Mouse (Mus musculus): ENCODE measurements around the gene Snx9. TPM values are rescaled to one million over a fixed set of nuclear protein-coding genes. Genes with fewer than 3 reads are reported as not detected.

The Snx9 gene
- polyA plus RNA-seq, 1 experiment from 2014 or later = 8.1 TPM

- Histone ChIP-seq H3K36me3 (no peaks in the 10 kb centered on the region), H3K4me1 (peaks cover 16% of the 10 kb centered on the region), H3K27me3 (replicated peaks) (no peaks in the 10 kb centered on the region), H3K9me3 (replicated peaks) (no peaks in the 10 kb centered on the region), H3K27ac (replicated peaks) (peak overlapping the region; percentile 69), H3K4me2 (peak overlapping the region; percentile 64), H3K9ac (replicated peaks) (peak overlapping the region; percentile 24), H3K4me3 (replicated peaks) (peak overlapping the region; percentile 32)
- 7% methylated on average over 18 of the region's 18 CpGs for WGBS
- ATAC-seq (ENCODE audit: low FRiP score) = no peak
Observed at GRCm38 (mm10) chr17:5849421-5849910, 8.3 kb downstream of the Snx9 start.

GRCm38 (mm10) chr17:5850031-5850430 is 8.9 kb downstream of the Snx9 start:
- Histone ChIP-seq H3K4me2 (no peak overlapping the region; the same call in 1 of the 2 replicates), H3K36me3 (no peaks in the 10 kb centered on the region), H3K27me3 (replicated peaks) (no peaks in the 10 kb centered on the region), H3K4me3 (replicated peaks) (no peak overlapping the region), H3K27ac (replicated peaks) (0 out of 2 replicates have a peak overlapping the region, but pooled peaks have one; percentile 69), H3K9me3 (replicated peaks) (no peaks in the 10 kb centered on the region), H3K9ac (replicated peaks) (no peak overlapping the region), H3K4me1 (peaks cover 16% of the 10 kb centered on the region)
- WGBS = 92% methylated on average over 3 of the region's 3 CpGs
- ATAC-seq (ENCODE audit: low FRiP score) = no peak

- no peak for ATAC-seq (ENCODE audit: low FRiP score)
- Histone ChIP-seq H3K27ac (replicated peaks) (no peak overlapping the region), H3K27me3 (replicated peaks) (no peaks in the 10 kb centered on the region), H3K4me1 (peaks cover 16% of the 10 kb centered on the region), H3K4me3 (replicated peaks) (no peak overlapping the region), H3K9me3 (replicated peaks) (no peaks in the 10 kb centered on the region), H3K9ac (replicated peaks) (no peak overlapping the region), H3K36me3 (no peaks in the 10 kb centered on the region), H3K4me2 (no peak overlapping the region)
- WGBS = 92% methylated on average over 3 of the region's 3 CpGs
Observed at GRCm38 (mm10) chr17:5850476-5850875, 9.3 kb downstream of the Snx9 start.

GRCm38 (mm10) chr17:5853936-5854335 is 12.8 kb downstream of the Snx9 start:
- H3K9me3 ChIP-seq (replicated peaks) = no peaks in the 10 kb centered on the region
- H3K4me2 ChIP-seq = no peak overlapping the region
- ATAC-seq (ENCODE audit: low FRiP score) = no peak
- peaks cover 21% of the 10 kb centered on the region for H3K4me1 ChIP-seq
- WGBS = 96% methylated on average over 13 of the region's 13 CpGs
- no peaks in the 10 kb centered on the region for H3K27me3 ChIP-seq (replicated peaks)
- no peak overlapping the region for H3K4me3 ChIP-seq (replicated peaks)
- no peak overlapping the region for H3K9ac ChIP-seq (replicated peaks)
- no peaks in the 10 kb centered on the region for H3K36me3 ChIP-seq
- no peak overlapping the region for H3K27ac ChIP-seq (replicated peaks)

- Histone ChIP-seq H3K9ac (replicated peaks) (no peak overlapping the region), H3K27me3 (replicated peaks) (0 out of 2 replicates have a peak, but pooled peaks cover 8% of the 10 kb centered on the region), H3K4me2 (no peak overlapping the region), H3K4me1 (peaks cover 12% of the 10 kb centered on the region; the same call in 1 of the 2 replicates), H3K4me3 (replicated peaks) (no peak overlapping the region), H3K9me3 (replicated peaks) (no peaks in the 10 kb centered on the region), H3K27ac (replicated peaks) (no peak overlapping the region), H3K36me3 (no peaks in the 10 kb centered on the region)
- no peak for ATAC-seq (ENCODE audit: low FRiP score)
Observed at GRCm38 (mm10) chr17:5855560-5855959, 14.4 kb downstream of the Snx9 start.

- Histone ChIP-seq H3K27me3 (replicated peaks) (0 out of 2 replicates have a peak, but pooled peaks cover 8% of the 10 kb centered on the region), H3K4me3 (replicated peaks) (no peak overlapping the region), H3K9me3 (replicated peaks) (no peaks in the 10 kb centered on the region), H3K4me1 (peaks cover 12% of the 10 kb centered on the region; the same call in 1 of the 2 replicates), H3K9ac (replicated peaks) (no peak overlapping the region), H3K4me2 (no peak overlapping the region), H3K27ac (replicated peaks) (no peak overlapping the region), H3K36me3 (no peaks in the 10 kb centered on the region)
- no peak for ATAC-seq (ENCODE audit: low FRiP score)
- whole genome bisulfite sequencing = 93% methylated on average over 7 of the region's 7 CpGs
Observed at GRCm38 (mm10) chr17:5856426-5856825, 15.3 kb downstream of the Snx9 start.

GRCm38 (mm10) chr17:5857206-5857605 is 16.1 kb downstream of the Snx9 start:
- H3K4me3 ChIP-seq (replicated peaks) = no peak overlapping the region
- H3K4me1 ChIP-seq = peaks cover 14% of the 10 kb centered on the region
- H3K4me2 ChIP-seq = no peak overlapping the region
- ATAC-seq (ENCODE audit: low FRiP score) = no peak
- WGBS = 95% methylated on average over 11 of the region's 11 CpGs
- 0 out of 2 replicates have a peak, but pooled peaks cover 8% of the 10 kb centered on the region for H3K27me3 ChIP-seq (replicated peaks)
- no peak overlapping the region for H3K27ac ChIP-seq (replicated peaks)
- H3K36me3 ChIP-seq = no peaks in the 10 kb centered on the region
- no peak overlapping the region for H3K9ac ChIP-seq (replicated peaks)
- H3K9me3 ChIP-seq (replicated peaks) = no peaks in the 10 kb centered on the region

- H3K4me2 ChIP-seq = no peak overlapping the region
- 0 out of 2 replicates have a peak, but pooled peaks cover 8% of the 10 kb centered on the region for H3K27me3 ChIP-seq (replicated peaks)
- H3K4me1 ChIP-seq = peaks cover 24% of the 10 kb centered on the region
- H3K27ac ChIP-seq (replicated peaks) = no peak overlapping the region
- no peaks in the 10 kb centered on the region for H3K9me3 ChIP-seq (replicated peaks)
- H3K4me3 ChIP-seq (replicated peaks) = no peak overlapping the region
- ATAC-seq (ENCODE audit: low FRiP score) = no peak
- no peaks in the 10 kb centered on the region for H3K36me3 ChIP-seq
- H3K9ac ChIP-seq (replicated peaks) = no peak overlapping the region
- 45% methylated on average over 8 of the region's 8 CpGs for WGBS
Observed at GRCm38 (mm10) chr17:5858209-5858608, 17.1 kb downstream of the Snx9 start.

- peak overlapping the region; percentile 15; the same call in 1 of the 2 replicates for H3K4me2 ChIP-seq
Observed at GRCm38 (mm10) chr17:5862285-5862684, 21.2 kb downstream of the Snx9 start.

GRCm38 (mm10) chr17:5862869-5863268 is 21.7 kb downstream of the Snx9 start:
- H3K9me3 ChIP-seq (replicated peaks) = no peaks in the 10 kb centered on the region
- H3K4me3 ChIP-seq (replicated peaks) = no peak overlapping the region
- H3K27ac ChIP-seq (replicated peaks) = 0 out of 2 replicates have a peak overlapping the region, but pooled peaks have one; percentile 28
- H3K36me3 ChIP-seq = no peaks in the 10 kb centered on the region
- H3K9ac ChIP-seq (replicated peaks) = no peak overlapping the region
- ATAC-seq (ENCODE audit: low FRiP score) = no peak
- 0 out of 2 replicates have a peak, but pooled peaks cover 8% of the 10 kb centered on the region for H3K27me3 ChIP-seq (replicated peaks)
- peaks cover 25% of the 10 kb centered on the region for H3K4me1 ChIP-seq
- no peak overlapping the region for H3K4me2 ChIP-seq
- 9% methylated on average over 4 of the region's 4 CpGs for WGBS

More at GRCm38 (mm10) chr17:5862285-5862684, 21.2 kb downstream of the Snx9 start:
- H3K4me1 ChIP-seq = peaks cover 25% of the 10 kb centered on the region
- WGBS = 4% methylated on average over 6 of the region's 6 CpGs
- no peaks in the 10 kb centered on the region for H3K9me3 ChIP-seq (replicated peaks)
- H3K4me3 ChIP-seq (replicated peaks) = no peak overlapping the region
- no peaks in the 10 kb centered on the region for H3K36me3 ChIP-seq
- no peak overlapping the region for H3K9ac ChIP-seq (replicated peaks)
- ATAC-seq (ENCODE audit: low FRiP score) = peak; percentile 47; the same call in 1 of the 2 replicates
- 0 out of 2 replicates have a peak, but pooled peaks cover 8% of the 10 kb centered on the region for H3K27me3 ChIP-seq (replicated peaks)
- peak overlapping the region; percentile 37; the same call in 1 of the 2 replicates for H3K27ac ChIP-seq (replicated peaks)

GRCm38 (mm10) chr17:5863745-5864144 is 22.6 kb downstream of the Snx9 start:
- 96% methylated on average over 5 of the region's 5 CpGs for WGBS
- ATAC-seq (ENCODE audit: low FRiP score) = no peak
- H3K4me3 ChIP-seq (replicated peaks) = no peak overlapping the region
- H3K27me3 ChIP-seq (replicated peaks) = 0 out of 2 replicates have a peak, but pooled peaks cover 8% of the 10 kb centered on the region
- H3K36me3 ChIP-seq = no peaks in the 10 kb centered on the region
- no peaks in the 10 kb centered on the region for H3K9me3 ChIP-seq (replicated peaks)
- no peak overlapping the region for H3K4me2 ChIP-seq
- peaks cover 20% of the 10 kb centered on the region for H3K4me1 ChIP-seq
- H3K27ac ChIP-seq (replicated peaks) = no peak overlapping the region
- H3K9ac ChIP-seq (replicated peaks) = no peak overlapping the region

- Histone ChIP-seq H3K4me1 (peaks cover 12% of the 10 kb centered on the region), H3K27me3 (replicated peaks) (no peaks in the 10 kb centered on the region), H3K27ac (replicated peaks) (no peak overlapping the region), H3K9me3 (replicated peaks) (no peaks in the 10 kb centered on the region), H3K36me3 (no peaks in the 10 kb centered on the region), H3K4me2 (no peak overlapping the region), H3K9ac (replicated peaks) (no peak overlapping the region), H3K4me3 (replicated peaks) (no peak overlapping the region)
- no peak for ATAC-seq (ENCODE audit: low FRiP score)
- 86% methylated on average over 6 of the region's 6 CpGs for WGBS
Observed at GRCm38 (mm10) chr17:5867456-5867855, 26.3 kb downstream of the Snx9 start.

Data from neural tube, embryonic 15.5 days (tissue).